ENCODE assay signal across 27 mouse cellular contexts in genomic region chr10:64448624-64449023, GRCm38 (mm10).
A peak's percentile ranks its signal among the peaks of the same experiment; 100 is the strongest.
DNase-seq lines count a peak whose midpoint lies in the region; ATAC-seq and TF ChIP-seq lines count a peak whose summit lies in the region.
"Had no signal": no experiment of that assay in that cellular context is flagged by ENCODE, and none has a peak within 500 bp of the region (broad histone marks: within the 10 kb centered on the region; RNA-seq: fewer than 3 reads in every experiment).

No protein-coding gene starts in this region.

- no peaks in the 10 kb centered on the region for H3K27me3 ChIP-seq in embryonic facial prominence, embryonic 14.5 days (replicated peaks; ENCODE audit: control insufficient read depth, insufficient read depth, low read length)
- H3K27me3 ChIP-seq in embryonic facial prominence, embryonic 10.5 days (replicated peaks; ENCODE audit: low read depth, poor library complexity, severe bottlenecking): no peaks in the 10 kb centered on the region
- H3K27me3 ChIP-seq: heart, embryonic 12.5 days; limb, embryonic 15.5 days had no signal

- no peak overlapping the region for H3K27ac ChIP-seq in embryonic facial prominence, embryonic 14.5 days (replicated peaks; ENCODE audit: low read depth, low read length)
- H3K27ac ChIP-seq in embryonic facial prominence, embryonic 10.5 days (replicated peaks): no peak overlapping the region
- H3K27ac ChIP-seq in layer of hippocampus, adult 2 months: no peak overlapping the region
- H3K27ac ChIP-seq: heart, adult 2 months; hindbrain, embryonic 14.5 days; limb, embryonic 10.5 days; limb, embryonic 15.5 days; liver, embryonic 14.5 days had no signal

- H3K4me1 ChIP-seq in embryonic facial prominence, embryonic 14.5 days (ENCODE audit: control insufficient read depth, insufficient read depth, low read length): no peaks in the 10 kb centered on the region
- no peaks in the 10 kb centered on the region for H3K4me1 ChIP-seq in embryonic facial prominence, embryonic 10.5 days
- H3K4me1 ChIP-seq: heart, embryonic 12.5 days; limb, embryonic 10.5 days; limb, embryonic 15.5 days had no signal

- WGBS in embryonic facial prominence, embryonic 14.5 days: 79% methylated on average over 2 of the region's 2 CpGs
- WGBS in embryonic facial prominence, embryonic 10.5 days: 83% methylated on average over 2 of the region's 2 CpGs

- TF ChIP-seq CTCF in layer of hippocampus, adult 2 months (conservative IDR thresholded peaks at IDR 0.05): peak; percentile 51
- no peak for TF ChIP-seq CTCF in brain, embryonic 14.5 days (IDR thresholded peaks at IDR 0.05; ENCODE audit: borderline replicate concordance, extremely low read depth, insufficient read depth, insufficient read length)

- H3K9me3 ChIP-seq in embryonic facial prominence, embryonic 14.5 days (ENCODE audit: control insufficient read depth, low read length): no peaks in the 10 kb centered on the region
- H3K9me3 ChIP-seq in embryonic facial prominence, embryonic 10.5 days: no peaks in the 10 kb centered on the region
- H3K9me3 ChIP-seq: heart, embryonic 12.5 days; limb, embryonic 10.5 days; limb, embryonic 15.5 days had no signal

- no peak for TF ChIP-seq POLR2A in brain, embryonic 14.5 days (IDR thresholded peaks at IDR 0.05; ENCODE audit: borderline replicate concordance, extremely low read depth, insufficient read depth, insufficient read length, poor library complexity, severe bottlenecking)

- H3K4me2 ChIP-seq in embryonic facial prominence, embryonic 14.5 days (ENCODE audit: low read depth, low read length): no peak overlapping the region
- H3K4me2 ChIP-seq: heart, embryonic 12.5 days; hindbrain, embryonic 14.5 days; limb, embryonic 15.5 days had no signal

- no peaks in the 10 kb centered on the region for H3K36me3 ChIP-seq in embryonic facial prominence, embryonic 14.5 days (ENCODE audit: control insufficient read depth, insufficient read depth, low read length)
- H3K36me3 ChIP-seq in embryonic facial prominence, embryonic 10.5 days (replicated peaks): no peaks in the 10 kb centered on the region
- H3K36me3 ChIP-seq: heart, embryonic 12.5 days; limb, embryonic 10.5 days; limb, embryonic 15.5 days had no signal

- H3K4me3 ChIP-seq in embryonic facial prominence, embryonic 14.5 days (ENCODE audit: low read depth, low read length): no peak overlapping the region
- no peak overlapping the region for H3K4me3 ChIP-seq in embryonic facial prominence, embryonic 10.5 days
- H3K4me3 ChIP-seq in layer of hippocampus, adult 2 months: no peak overlapping the region
- H3K4me3 ChIP-seq: heart, adult 2 months; heart, embryonic 12.5 days; limb, embryonic 10.5 days; limb, embryonic 15.5 days had no signal

- ATAC-seq in embryonic facial prominence, embryonic 14.5 days (ENCODE audit: low read depth): no peak
- ATAC-seq: CD4-positive, CD25-positive, alpha-beta regulatory T cell, adult 4 months; forebrain, embryonic 14.5 days; inflammation-experienced regulatory T-cells, adult 6 months had no signal

- no peak overlapping the region for H3K9ac ChIP-seq in embryonic facial prominence, embryonic 14.5 days (ENCODE audit: low read depth, low read length)
- H3K9ac ChIP-seq: heart, embryonic 12.5 days; hindbrain, embryonic 14.5 days; limb, embryonic 15.5 days; liver, embryonic 14.5 days had no signal

- DNase-seq in embryonic facial prominence, embryonic 14.5 days (ENCODE audit: low spot score): peak; percentile 4
- no peak for DNase-seq in embryonic facial prominence, embryonic 10.5 days (ENCODE audit: low spot score)
- no peak for DNase-seq in layer of hippocampus, adult 2 months (ENCODE audit: low spot score in 2 of 2)
- no peak for DNase-seq in layer of hippocampus, adult 9-11 months
- DNase-seq in 3T3-L1 (ENCODE audit: low read depth, low spot score): peak; percentile 1
- peak; percentile 12 for DNase-seq in brain, embryonic 14.5 days (ENCODE audit: low read depth)
- DNase-seq in spleen, postnatal 14 days (ENCODE audit: low spot score in 2 of 2): no peak
- DNase-seq: adrenal gland, postnatal 25 days; cerebellum, adult 9-10 months; heart, adult 2 months; heart, postnatal 4 days; kidney, adult 11 months; kidney, postnatal 14 days; layer of hippocampus, postnatal 36 days; lung, adult 2 months; lung, postnatal 10 days; midbrain, embryonic 14.5 days; right cerebral cortex, postnatal 25 days; thymus, adult 18-20 months had no signal

Comparison
In these comparisons a context has a peak if more than half of its experiments do, and no peak if none do; other contexts are left out.
1. DNase-seq: peak in embryonic facial prominence, embryonic 14.5 days (single experiment), 3T3-L1 (single experiment) and brain, embryonic 14.5 days (single experiment); none in embryonic facial prominence, embryonic 10.5 days (single experiment), layer of hippocampus, adult 2 months (0 of 2), layer of hippocampus, adult 9-11 months (single experiment) and spleen, postnatal 14 days (0 of 2).